Mouse (Mus musculus) CH12.LX (cell line): ENCODE results near the gene Gapvd1. TPM values are rescaled to one million over a fixed set of nuclear protein-coding genes. Genes with fewer than 3 reads are reported as not detected.

Experiments
- DNase-seq: peaks from one replicate; pipeline ENCODE4 v3.0.0-alpha.2; 2013; ENCODE audit errors: extremely low read depth
- H3K27ac ChIP-seq: 2 replicates; pipeline ENCODE4 v1.5.1; 2012; ENCODE audit warnings: low read depth, mild to moderate bottlenecking, control low read depth, moderate library complexity; ENCODE audit not compliant: insufficient read depth
- H3K27me3 ChIP-seq: replicated peaks from 2 replicates; pipeline ENCODE3; 2012; ENCODE audit warnings: inconsistent platforms
- H3K36me3 ChIP-seq, 2 experiments: replicated peaks in 1 of 2; 2 replicates each; pipeline versions ENCODE3 to v1.6.1; 2012; ENCODE audit warnings: inconsistent platforms in 1 of 2, low read length in 1 of 2, mild to moderate bottlenecking in 1 of 2, mixed read lengths in 1 of 2, moderate library complexity in 1 of 2; ENCODE audit not compliant: control insufficient read depth in 1 of 2, insufficient read depth in 1 of 2
- H3K4me1 ChIP-seq, 2 experiments: 2 replicates each; pipeline ENCODE4 v1.6.1; 2012; ENCODE audit warnings: inconsistent platforms in 1 of 2, moderate library complexity in 1 of 2; ENCODE audit not compliant: insufficient read depth in 2 of 2, control insufficient read depth in 1 of 2
- H3K4me2 ChIP-seq: 2 replicates; pipeline ENCODE4 v1.6.1; 2012; ENCODE audit warnings: low read depth, mild to moderate bottlenecking, control low read depth; ENCODE audit not compliant: poor library complexity, insufficient read depth, severe bottlenecking
- H3K4me3 ChIP-seq, 3 experiments: fragments of 150-350 bp in 1 of 3; sonication (generic) in 1 of 3; replicated peaks in 1 of 3; 2 replicates each; pipeline versions ENCODE3 to v1.5.1; 2011 to 2012; ENCODE audit warnings: low read depth in 2 of 3, low read length in 2 of 3, mild to moderate bottlenecking in 2 of 3, moderate library complexity in 2 of 3, control low read depth in 1 of 3, improper control_type of control experiment in 1 of 3, inconsistent platforms in 1 of 3, mixed read lengths in 1 of 3; ENCODE audit not compliant: poor library complexity in 1 of 3
- H3K79me2 ChIP-seq: replicated peaks from 2 replicates; pipeline ENCODE4 v1.6.1; 2012; ENCODE audit warnings: mild to moderate bottlenecking, moderate library complexity; ENCODE audit not compliant: control insufficient read depth, poor library complexity, insufficient read depth, severe bottlenecking; ENCODE audit errors: extremely low read depth
- H3K9ac ChIP-seq: 2 replicates; pipeline ENCODE4 v1.6.1; 2012; ENCODE audit warnings: low read depth, mild to moderate bottlenecking, control low read depth, moderate library complexity; ENCODE audit not compliant: insufficient read depth
- H3K9me3 ChIP-seq: replicated peaks from 2 replicates; pipeline ENCODE3; 2012; ENCODE audit warnings: low read length, inconsistent platforms, mixed read lengths
- BHLHE40 ChIP-seq: IDR thresholded peaks from 2 replicates; pipeline ENCODE4 v1.6.1; 2011; ENCODE audit warnings: mild to moderate bottlenecking, low read depth, low read length, improper control_type of control experiment
- E2F4 ChIP-seq: IDR thresholded peaks from 2 replicates; pipeline ENCODE4 v1.6.1; 2011; ENCODE audit warnings: low read depth, low read length, improper control_type of control experiment; ENCODE audit not compliant: insufficient replicate concordance
- EP300 ChIP-seq: IDR thresholded peaks from 2 replicates; pipeline ENCODE4 v1.6.1; 2011; ENCODE audit warnings: low read length, improper control_type of control experiment
- GABPA ChIP-seq: IDR thresholded peaks from 2 replicates; pipeline ENCODE4 v1.6.1; 2012; ENCODE audit warnings: low read depth, low read length, improper control_type of control experiment, inconsistent platforms; ENCODE audit not compliant: insufficient replicate concordance
- IRF4 ChIP-seq: IDR thresholded peaks from 2 replicates; pipeline ENCODE4 v1.6.1; 2014; ENCODE audit warnings: low read depth, mild to moderate bottlenecking, inconsistent platforms, low read length, improper control_type of control experiment
- KAT2A ChIP-seq: IDR thresholded peaks from 2 replicates; pipeline ENCODE4 v1.6.1; 2012; ENCODE audit warnings: low read length, improper control_type of control experiment, inconsistent platforms; ENCODE audit not compliant: insufficient replicate concordance
- MEF2A ChIP-seq: IDR thresholded peaks from 2 replicates; pipeline ENCODE4 v1.6.1; 2014; ENCODE audit warnings: low read depth, mild to moderate bottlenecking, inconsistent platforms, low read length, improper control_type of control experiment, borderline replicate concordance
- MXI1 ChIP-seq: IDR thresholded peaks from 2 replicates; pipeline ENCODE4 v1.6.1; 2011; ENCODE audit warnings: mild to moderate bottlenecking, low read depth, low read length, improper control_type of control experiment
- MYC ChIP-seq: IDR thresholded peaks from 2 replicates; pipeline ENCODE4 v1.6.1; 2011; ENCODE audit warnings: low read depth, mild to moderate bottlenecking, improper control_type of control experiment, low read length
- NELFE ChIP-seq: IDR thresholded peaks from 2 replicates; pipeline ENCODE4 v1.6.1; 2011; ENCODE audit warnings: low read depth, low read length, improper control_type of control experiment
- NRF1 ChIP-seq: IDR thresholded peaks from 2 replicates; pipeline ENCODE4 v1.6.1; 2014; ENCODE audit warnings: low read depth, mild to moderate bottlenecking, inconsistent platforms, low read length, improper control_type of control experiment, moderate library complexity
- PAX5 ChIP-seq: IDR thresholded peaks from 2 replicates; pipeline ENCODE4 v1.6.1; 2012; ENCODE audit warnings: low read length, inconsistent platforms, mixed read lengths
- POLR2A ChIP-seq: IDR thresholded peaks from 2 replicates; pipeline ENCODE4 v1.6.1; 2011; ENCODE audit warnings: low read depth, mild to moderate bottlenecking, improper control_type of control experiment, low read length
- RAD21 ChIP-seq: IDR thresholded peaks from 2 replicates; pipeline ENCODE4 v1.6.1; 2011; ENCODE audit warnings: low read depth, mild to moderate bottlenecking, low read length, improper control_type of control experiment, moderate library complexity
- RCOR1 ChIP-seq: conservative IDR thresholded peaks from 2 replicates; pipeline ENCODE4 v1.6.1; 2012; ENCODE audit warnings: low read depth, mild to moderate bottlenecking, inconsistent platforms, low read length, improper control_type of control experiment
- SIN3A ChIP-seq: IDR thresholded peaks from 2 replicates; pipeline ENCODE4 v1.6.1; 2012; ENCODE audit warnings: low read length, improper control_type of control experiment, inconsistent platforms
- ZKSCAN1 ChIP-seq: IDR thresholded peaks from 2 replicates; pipeline ENCODE4 v1.6.1; 2012; ENCODE audit warnings: low read depth, inconsistent platforms, low read length, improper control_type of control experiment, borderline replicate concordance
- ZMIZ1 ChIP-seq: IDR thresholded peaks from 2 replicates; pipeline ENCODE4 v1.6.1; 2012; ENCODE audit warnings: low read depth, mild to moderate bottlenecking, inconsistent platforms, low read length, improper control_type of control experiment
- ZNF384 ChIP-seq: IDR thresholded peaks from 2 replicates; pipeline ENCODE4 v1.6.1; 2012; ENCODE audit warnings: low read depth, low read length, improper control_type of control experiment, inconsistent platforms
- dilution Hi-C: fragments of 300-500 bp; cut with MboI; formaldehyde crosslinking; loops from 2 replicates; pipeline ENCODE4 v1.14.3; 2020; ENCODE audit warnings: low sequenced_read_pairs; ENCODE audit not compliant: extremely low pct_unique_long_range_greater_than_20kb, extremely low pct_ligation_motif_present
- in situ Hi-C: fragments of 300-500 bp; cut with MboI; formaldehyde crosslinking; loops from 3 replicates; pipeline ENCODE4 v1.14.3; 2019; ENCODE audit warnings: low sequenced_read_pairs, low pct_ligation_motif_present, low pct_unique_long_range_greater_than_20kb, mixed read lengths
- polyA plus RNA-seq: library from polyadenylated mRNA; unstranded; fragments of >175 nt; gene quantifications from 2 replicates; pipeline ENCODE4 v1.2.1, GENCODE M21; 2012; ENCODE audit warnings: low read depth; ENCODE audit not compliant: insufficient read length
- total RNA-seq, 2 experiments: library from RNA; depleted of rRNA; stranded (reverse); fragments of 300-350 nt in 1 of 2; fragments of >200 nt in 1 of 2; gene quantifications; 2 replicates each; pipeline ENCODE4 v1.2.3; 2012 to 2014

The Gapvd1 gene
- total and polyA plus RNA-seq, 3 experiments = 45.1 to 71.3 (median 47.0) TPM

- Histone ChIP-seq H3K36me3 (peaks cover 54 to 77% of the 10 kb centered on the region in 2 experiments), H3K4me1 (no peaks in the 10 kb centered on the region), H3K4me3 (no peak overlapping the region), H3K9me3 (no peaks in the 10 kb centered on the region), H3K4me2 (no peak overlapping the region), H3K27me3 (no peaks in the 10 kb centered on the region), H3K9ac (no peak overlapping the region), H3K79me2 (no peaks in the 10 kb centered on the region), H3K27ac (no peak overlapping the region)
- DNase-seq = no peak
- in situ Hi-C loops (no loop called here), dilution Hi-C loops (no loop called here)
- TF ChIP-seq EP300 (no peak), MEF2A (no peak), E2F4 (no peak), SIN3A (no peak), RAD21 (no peak), BHLHE40 (no peak), RCOR1 (no peak), NRF1 (no peak), ZNF384 (no peak), POLR2A (no peak), ZMIZ1 (no peak), KAT2A (no peak), GABPA (no peak)
These were observed 70.8 kb downstream of the Gapvd1 start for GRCm38 (mm10) chr2:34684076-34684870.

- Histone ChIP-seq H3K4me3 (no peak overlapping the region), H3K4me1 (no peaks in the 10 kb centered on the region), H3K4me2 (no peak overlapping the region), H3K27ac (no peak overlapping the region), H3K79me2 (no peaks in the 10 kb centered on the region), H3K27me3 (no peaks in the 10 kb centered on the region), H3K9ac (no peak overlapping the region), H3K36me3 (peaks cover 48 to 77% of the 10 kb centered on the region in 2 experiments), H3K9me3 (no peaks in the 10 kb centered on the region)
- dilution Hi-C loops = no loop called here
- in situ Hi-C loops = no loop called here
- TF ChIP-seq EP300 = no peak
- no peak for TF ChIP-seq ZNF384
- no peak for TF ChIP-seq NELFE
- no peak for TF ChIP-seq MXI1
- no peak for TF ChIP-seq RAD21
- no peak for TF ChIP-seq PAX5
- no peak for TF ChIP-seq RCOR1
- no peak for TF ChIP-seq IRF4
- no peak for TF ChIP-seq ZKSCAN1
- no peak for TF ChIP-seq MYC
- no peak for TF ChIP-seq SIN3A
- no peak for DNase-seq
These were observed 77.1 kb downstream of the Gapvd1 start for GRCm38 (mm10) chr2:34677976-34678375.
